Comparison of ENCODE assay signal across 8 mouse cellular contexts in the genomic region with DNA sequence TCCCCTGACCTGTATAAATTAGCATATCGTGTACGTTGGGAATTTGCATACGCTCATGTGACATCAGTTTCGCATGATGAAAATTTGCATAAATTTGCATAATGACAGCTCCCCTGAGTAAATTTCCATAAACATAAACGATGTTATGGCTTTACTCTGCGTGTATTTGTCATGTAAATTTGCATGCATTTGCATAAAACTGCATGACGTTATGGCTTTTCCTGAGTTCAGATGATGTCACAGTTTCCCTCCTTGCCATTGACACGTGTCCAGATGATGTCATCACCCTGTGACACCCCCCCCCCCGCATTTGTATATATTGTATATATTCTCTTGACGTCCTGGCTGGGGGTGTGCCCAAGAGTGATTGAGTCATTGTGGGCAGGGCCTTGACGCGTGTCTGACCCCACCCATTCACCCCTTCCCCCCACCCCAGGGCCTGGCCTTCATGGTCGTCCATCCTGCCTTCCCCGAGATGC.
A peak's percentile ranks its signal among the peaks of the same experiment; 100 is the strongest.
DNase-seq lines count a peak whose midpoint lies in the region; ATAC-seq and TF ChIP-seq lines count a peak whose summit lies in the region.

No protein-coding gene starts in this region.

- peak overlapping the region; percentile 93; the same call in 1 of the 2 replicates for H3K4me3 ChIP-seq in kidney, adult 2 months (ENCODE audit: insufficient read depth, low read depth, low read length)
- peak overlapping the region; percentile 56 to 94 for H3K4me3 ChIP-seq in MEL (ENCODE audit: control insufficient read depth in 1 of 2, insufficient read depth in 1 of 2, low read depth in 2 of 2, low read length in 2 of 2)
- peak overlapping the region; percentile 50 for H3K4me3 ChIP-seq in embryonic fibroblast, embryonic 13.5 days (ENCODE audit: insufficient read depth, low read length)
- peak overlapping the region; percentile 63 for H3K4me3 ChIP-seq in intestine, postnatal 0 days (ENCODE audit: low read depth, low read length)
- peak overlapping the region; percentile 47 for H3K4me3 ChIP-seq in neural tube, embryonic 12.5 days

- no peak for TF ChIP-seq EP300 in MEL (IDR thresholded peaks at IDR 0.05; ENCODE audit: low read depth in 1 of 2, low read length in 2 of 2)

- DNase-seq in kidney, adult 2 months: no peak
- DNase-seq in kidney, adult 18-20 months: no peak
- DNase-seq in MEL (ENCODE audit: low read depth, low spot score): no peak
- DNase-seq in ovary, adult 18-20 months (ENCODE audit: low spot score): no peak
- DNase-seq in gastrocnemius, adult 18-20 months (ENCODE audit: low spot score): no peak

- H3K27ac ChIP-seq in kidney, adult 2 months (ENCODE audit: insufficient read depth, low read depth, low read length): no peak overlapping the region
- H3K27ac ChIP-seq in MEL (ENCODE audit: control insufficient read depth, low read depth, low read length): peak overlapping the region; percentile 77
- no peak overlapping the region for H3K27ac ChIP-seq in embryonic fibroblast, embryonic 13.5 days (ENCODE audit: insufficient read depth, low read length)
- peak overlapping the region; percentile 88; the same call in 1 of the 2 replicates for H3K27ac ChIP-seq in intestine, postnatal 0 days (ENCODE audit: low read depth, low read length)
- no peak overlapping the region for H3K27ac ChIP-seq in neural tube, embryonic 12.5 days

- no peak for TF ChIP-seq RAD21 in MEL (IDR thresholded peaks at IDR 0.05; ENCODE audit: low read depth, low read length)

- TF ChIP-seq POLR2A in kidney, adult 2 months (IDR thresholded peaks at IDR 0.05; ENCODE audit: low read depth, low read length): no peak
- TF ChIP-seq POLR2A in MEL (IDR thresholded peaks at IDR 0.05; ENCODE audit: control insufficient read depth in 1 of 2, insufficient read depth in 1 of 2, low read depth in 1 of 2, low read length in 2 of 2, poor library complexity in 1 of 2): no peak
- TF ChIP-seq POLR2A in embryonic fibroblast, embryonic 13.5 days (IDR thresholded peaks at IDR 0.05; ENCODE audit: low read depth, low read length): no peak

- peaks cover 4% of the 10 kb centered on the region for H3K79me2 ChIP-seq in MEL (ENCODE audit: control insufficient read depth, insufficient read depth, low read length, poor library complexity)

- H3K27me3 ChIP-seq in kidney, adult 2 months (replicated peaks; ENCODE audit: control insufficient read depth, insufficient read depth, low read length): no peaks in the 10 kb centered on the region
- no peaks in the 10 kb centered on the region for H3K27me3 ChIP-seq in MEL (ENCODE audit: control insufficient read depth in 1 of 2, insufficient read depth in 2 of 2, low read length in 2 of 2)
- no peaks in the 10 kb centered on the region for H3K27me3 ChIP-seq in intestine, postnatal 0 days (replicated peaks; ENCODE audit: control insufficient read depth, insufficient read depth, low read length)
- no peaks in the 10 kb centered on the region for H3K27me3 ChIP-seq in neural tube, embryonic 12.5 days (replicated peaks)

- H3K9me3 ChIP-seq in MEL (replicated peaks; ENCODE audit: insufficient read depth, low read length): no peaks in the 10 kb centered on the region
- H3K9me3 ChIP-seq in intestine, postnatal 0 days (ENCODE audit: control insufficient read depth): no peaks in the 10 kb centered on the region
- H3K9me3 ChIP-seq in neural tube, embryonic 12.5 days: 0 out of 2 replicates have a peak, but pooled peaks cover 14% of the 10 kb centered on the region

- peak overlapping the region; percentile 79 for H3K9ac ChIP-seq in MEL (ENCODE audit: control insufficient read depth, low read depth, low read length, poor library complexity, severe bottlenecking)
- H3K9ac ChIP-seq in intestine, postnatal 0 days (ENCODE audit: low read depth, low read length): no peak overlapping the region
- H3K9ac ChIP-seq in neural tube, embryonic 12.5 days: no peak overlapping the region

- H3K36me3 ChIP-seq in kidney, adult 2 months (ENCODE audit: control insufficient read depth, insufficient read depth, low read length): no peaks in the 10 kb centered on the region
- H3K36me3 ChIP-seq in MEL (ENCODE audit: control insufficient read depth in 1 of 2, insufficient read depth in 2 of 2, low read length in 2 of 2): 0 out of 4 replicates have a peak, but pooled peaks cover 0 to 2% of the 10 kb centered on the region in 2 experiments
- H3K36me3 ChIP-seq in intestine, postnatal 0 days (ENCODE audit: control insufficient read depth, insufficient read depth): peaks cover 33% of the 10 kb centered on the region
- H3K36me3 ChIP-seq in neural tube, embryonic 12.5 days: peaks cover 35% of the 10 kb centered on the region

- ATAC-seq in intestine, postnatal 0 days: 0 out of 2 replicates have a peak, but pooled peaks have one; percentile 0
- peak; percentile 5; the same call in 1 of the 2 replicates for ATAC-seq in neural tube, embryonic 12.5 days (ENCODE audit: low FRiP score, low read depth)

- WGBS in kidney, adult 2 months: 67% methylated on average over 14 of the region's 14 CpGs
- 62% methylated on average over 14 of the region's 14 CpGs for WGBS in intestine, postnatal 0 days
- 62% methylated on average over 14 of the region's 14 CpGs for WGBS in neural tube, embryonic 12.5 days

- H3K4me2 ChIP-seq in intestine, postnatal 0 days (replicated peaks; ENCODE audit: low read depth): peak overlapping the region; percentile 75
- H3K4me2 ChIP-seq in neural tube, embryonic 12.5 days (replicated peaks): peak overlapping the region; percentile 62

- no peak for TF ChIP-seq CTCF in kidney, adult 2 months (conservative IDR thresholded peaks at IDR 0.05; ENCODE audit: insufficient read depth, insufficient read length, low read depth, low read length)
- no peak for TF ChIP-seq CTCF in MEL (IDR thresholded peaks at IDR 0.05 in 2 of 3, conservative IDR thresholded peaks at IDR 0.05 in 1 of 3; ENCODE audit: control insufficient read depth in 1 of 3, insufficient read depth in 1 of 3, low read depth in 2 of 3, low read length in 3 of 3, poor library complexity in 1 of 3, severe bottlenecking in 1 of 3)
- TF ChIP-seq CTCF in embryonic fibroblast, embryonic 13.5 days (IDR thresholded peaks at IDR 0.05; ENCODE audit: borderline replicate concordance, insufficient read depth, low read length): no peak
- TF ChIP-seq CTCF in intestine, postnatal 0 days (IDR thresholded peaks at IDR 0.05; ENCODE audit: low read depth): no peak

- H3K4me1 ChIP-seq in kidney, adult 2 months (ENCODE audit: control insufficient read depth, insufficient read depth, low read length): peaks cover 3% of the 10 kb centered on the region; the same call in 1 of the 2 replicates
- peaks cover 0 to 3% of the 10 kb centered on the region in 2 experiments; a peak in 1 of 4 replicates for H3K4me1 ChIP-seq in MEL (ENCODE audit: control insufficient read depth in 1 of 2, insufficient read depth in 2 of 2, low read length in 2 of 2)
- H3K4me1 ChIP-seq in embryonic fibroblast, embryonic 13.5 days (ENCODE audit: control insufficient read depth, insufficient read depth, low read length): no peaks in the 10 kb centered on the region
- 0 out of 2 replicates have a peak, but pooled peaks cover 3% of the 10 kb centered on the region for H3K4me1 ChIP-seq in intestine, postnatal 0 days (replicated peaks; ENCODE audit: control insufficient read depth, insufficient read depth, low read length)
- no peaks in the 10 kb centered on the region for H3K4me1 ChIP-seq in neural tube, embryonic 12.5 days

TF ChIP-seq in MEL, 35 proteins besides CTCF, POLR2A, EP300 and RAD21:
- no peak for TF ChIP-seq MEF2A (IDR thresholded peaks at IDR 0.05; ENCODE audit: extremely low read depth, insufficient replicate concordance, low read depth, low read length, poor library complexity, severe bottlenecking)
- TF ChIP-seq ETS1 (IDR thresholded peaks at IDR 0.05; ENCODE audit: low read depth, low read length): peak; percentile 32; the same call in 1 of the 2 replicates
- peak; percentile 72; the same call in 1 of the 2 replicates for TF ChIP-seq USF1 (IDR thresholded peaks at IDR 0.05; ENCODE audit: low read depth, low read length)
- TF ChIP-seq SIN3A (IDR thresholded peaks at IDR 0.05; ENCODE audit: low read length): no peak
- TF ChIP-seq GABPA (IDR thresholded peaks at IDR 0.05; ENCODE audit: low read depth, low read length): no peak

Comparison
In these comparisons a context has a peak if more than half of its experiments do, and no peak if none do; other contexts are left out.
1. H3K27ac ChIP-seq: peak in MEL (single experiment) and intestine, postnatal 0 days (single experiment); none in kidney, adult 2 months (single experiment), embryonic fibroblast, embryonic 13.5 days (single experiment) and neural tube, embryonic 12.5 days (single experiment).
2. Peak in every context shown above with its lines, with median percentiles within 50 percentile points of each other: H3K4me3 ChIP-seq.